Mouse (Mus musculus): Measurements from ENCODE around the gene Cavin4. TPM values are rescaled to one million over a fixed set of nuclear protein-coding genes. Genes with fewer than 3 reads are reported as not detected.
A peak's percentile ranks its signal among the peaks of the same experiment; 100 is the strongest.

Gene Cavin4
- 1 to 10 TPM; 1.4 to 1.5 TPM for total RNA-seq (2021)
- long read RNA-seq, experiment 1 = 0 reads
- long read RNA-seq, experiment 2 = 0 reads

- no peak for DNase-seq (ENCODE audit: low spot score in 2 of 2)
These were observed at the start of gene Cavin4 for GRCm38 (mm10) chr4:48663271-48663670. TSS of gene Cavin4 (plus strand) at chr4:48663514.

GRCm38 (mm10) chr4:48615483-48615882, 47.8 kb upstream of the Cavin4 start:
- no peak for DNase-seq (ENCODE audit: low spot score in 2 of 2)

GRCm38 (mm10) chr4:48617201-48617600, 46.1 kb upstream of the Cavin4 start:
- DNase-seq (ENCODE audit: low spot score in 2 of 2) = no peak

- DNase-seq (ENCODE audit: low spot score in 2 of 2) = no peak
These were observed 43.2 kb upstream of the Cavin4 start for GRCm38 (mm10) chr4:48620121-48620520.

- no peak for DNase-seq (ENCODE audit: low spot score in 2 of 2)
These were observed 41.1 kb upstream of the Cavin4 start for GRCm38 (mm10) chr4:48622246-48622645.

GRCm38 (mm10) chr4:48622946-48623345, 40.4 kb upstream of the Cavin4 start:
- DNase-seq (ENCODE audit: low spot score in 2 of 2) = no peak

- no peak for DNase-seq (ENCODE audit: low spot score in 2 of 2)
These were observed 38.4 kb upstream of the Cavin4 start for GRCm38 (mm10) chr4:48624961-48625360.

- DNase-seq (ENCODE audit: low spot score in 2 of 2) = no peak
These were observed 37.5 kb upstream of the Cavin4 start for GRCm38 (mm10) chr4:48625836-48626235.

- DNase-seq (ENCODE audit: low spot score in 2 of 2) = no peak
These were observed 33.9 kb upstream of the Cavin4 start for GRCm38 (mm10) chr4:48629445-48629844.

GRCm38 (mm10) chr4:48633529-48633928, 29.8 kb upstream of the Cavin4 start:
- DNase-seq (ENCODE audit: low spot score in 2 of 2) = no peak

GRCm38 (mm10) chr4:48634058-48634457, 29.3 kb upstream of the Cavin4 start:
- DNase-seq (ENCODE audit: low spot score in 2 of 2) = no peak

GRCm38 (mm10) chr4:48636831-48637230, 26.5 kb upstream of the Cavin4 start:
- DNase-seq (ENCODE audit: low spot score in 2 of 2) = no peak

GRCm38 (mm10) chr4:48638132-48638531, 25.2 kb upstream of the Cavin4 start:
- no peak for DNase-seq (ENCODE audit: low spot score in 2 of 2)

GRCm38 (mm10) chr4:48639503-48639902, 23.8 kb upstream of the Cavin4 start:
- no peak for DNase-seq (ENCODE audit: low spot score in 2 of 2)

- DNase-seq (ENCODE audit: low spot score in 2 of 2) = peak in 1 of 2 experiments; percentile 9
These were observed 19.5 kb upstream of the Cavin4 start for GRCm38 (mm10) chr4:48643801-48644200.

GRCm38 (mm10) chr4:48646143-48646542, 17.2 kb upstream of the Cavin4 start:
- DNase-seq (ENCODE audit: low spot score in 2 of 2) = no peak

GRCm38 (mm10) chr4:48650617-48651360, 12.5 kb upstream of the Cavin4 start:
- DNase-seq (ENCODE audit: low spot score in 2 of 2) = no peak

GRCm38 (mm10) chr4:48654118-48654517, 9.2 kb upstream of the Cavin4 start:
- DNase-seq (ENCODE audit: low spot score in 2 of 2) = no peak

GRCm38 (mm10) chr4:48656530-48656929, 6.8 kb upstream of the Cavin4 start:
- no peak for DNase-seq (ENCODE audit: low spot score in 2 of 2)

- no peak for DNase-seq (ENCODE audit: low spot score in 2 of 2)
These were observed 3.2 kb upstream of the Cavin4 start for GRCm38 (mm10) chr4:48660144-48660543.

- DNase-seq (ENCODE audit: low spot score in 2 of 2) = no peak
These were observed 2.4 kb upstream of the Cavin4 start for GRCm38 (mm10) chr4:48660619-48661575.

GRCm38 (mm10) chr4:48664021-48664420, 707 bp downstream of the Cavin4 start:
- no peak for DNase-seq (ENCODE audit: low spot score in 2 of 2)
